Mouse (Mus musculus): Measurements from ENCODE around the gene Eepd1. TPM values are rescaled to one million over a fixed set of nuclear protein-coding genes. Genes with fewer than 3 reads are reported as not detected.

Gene Eepd1
- polyA plus RNA-seq, 1 experiment from 2014 or later, result 26.1 TPM

GRCm38 (mm10) chr9:25450394-25450793 lies 31.0 kb upstream of the Eepd1 start:
- Histone ChIP-seq H3K4me1 (replicated peaks; ENCODE audit: control insufficient read depth, insufficient read depth, low read length) (no peaks in the 10 kb centered on the region), H3K27me3 (replicated peaks; ENCODE audit: control insufficient read depth, insufficient read depth, low read length) (no peaks in the 10 kb centered on the region), H3K36me3 (ENCODE audit: control insufficient read depth, insufficient read depth) (no peaks in the 10 kb centered on the region), H3K4me2 (replicated peaks; ENCODE audit: low read depth) (no peak overlapping the region), H3K9ac (ENCODE audit: low read depth, low read length) (no peak overlapping the region), H3K4me3 (ENCODE audit: low read depth, low read length) (no peak overlapping the region), H3K27ac (ENCODE audit: low read depth, low read length) (no peak overlapping the region), H3K9me3 (ENCODE audit: control insufficient read depth) (no peaks in the 10 kb centered on the region)
- TF ChIP-seq CTCF (IDR thresholded peaks at IDR 0.05; ENCODE audit: low read depth), result peak; percentile 24
- ATAC-seq, result no peak
- 64% methylated on average over 4 of the region's 4 CpGs for WGBS

GRCm38 (mm10) chr9:25455027-25455426 lies 26.3 kb upstream of the Eepd1 start:
- H3K9me3 ChIP-seq (ENCODE audit: control insufficient read depth), result no peaks in the 10 kb centered on the region
- TF ChIP-seq CTCF (IDR thresholded peaks at IDR 0.05; ENCODE audit: low read depth), result no peak
- H3K4me2 ChIP-seq (replicated peaks; ENCODE audit: low read depth), result no peak overlapping the region
- no peaks in the 10 kb centered on the region for H3K4me1 ChIP-seq (replicated peaks; ENCODE audit: control insufficient read depth, insufficient read depth, low read length)
- H3K27me3 ChIP-seq (replicated peaks; ENCODE audit: control insufficient read depth, insufficient read depth, low read length), result no peaks in the 10 kb centered on the region
- no peak overlapping the region for H3K9ac ChIP-seq (ENCODE audit: low read depth, low read length)
- no peak for ATAC-seq
- H3K36me3 ChIP-seq (ENCODE audit: control insufficient read depth, insufficient read depth), result no peaks in the 10 kb centered on the region
- 79% methylated on average over 2 of the region's 2 CpGs for WGBS
- H3K4me3 ChIP-seq (ENCODE audit: low read depth, low read length), result no peak overlapping the region
- no peak overlapping the region for H3K27ac ChIP-seq (ENCODE audit: low read depth, low read length)

GRCm38 (mm10) chr9:25460835-25461555 lies 20.4 kb upstream of the Eepd1 start:
- H3K27me3 ChIP-seq (replicated peaks; ENCODE audit: control insufficient read depth, insufficient read depth, low read length), result no peaks in the 10 kb centered on the region
- H3K4me3 ChIP-seq (ENCODE audit: low read depth, low read length), result no peak overlapping the region
- no peaks in the 10 kb centered on the region for H3K36me3 ChIP-seq (ENCODE audit: control insufficient read depth, insufficient read depth)
- H3K9me3 ChIP-seq (ENCODE audit: control insufficient read depth), result no peaks in the 10 kb centered on the region
- 57% methylated on average over 10 of the region's 10 CpGs for WGBS
- H3K27ac ChIP-seq (ENCODE audit: low read depth, low read length), result no peak overlapping the region
- no peak overlapping the region for H3K4me2 ChIP-seq (replicated peaks; ENCODE audit: low read depth)
- TF ChIP-seq CTCF (IDR thresholded peaks at IDR 0.05; ENCODE audit: low read depth), result no peak
- no peak overlapping the region for H3K9ac ChIP-seq (ENCODE audit: low read depth, low read length)
- no peaks in the 10 kb centered on the region for H3K4me1 ChIP-seq (replicated peaks; ENCODE audit: control insufficient read depth, insufficient read depth, low read length)
- ATAC-seq, result peak; percentile 95

- 87% methylated on average over 1 of the region's 1 CpGs for WGBS
Observed at GRCm38 (mm10) chr9:25464305-25464704, 17.0 kb upstream of the Eepd1 start.

GRCm38 (mm10) chr9:25479392-25480020 lies 1.8 kb upstream of the Eepd1 start:
- H3K4me1 ChIP-seq (replicated peaks; ENCODE audit: control insufficient read depth, insufficient read depth, low read length), result no peaks in the 10 kb centered on the region
- H3K9me3 ChIP-seq (ENCODE audit: control insufficient read depth), result no peaks in the 10 kb centered on the region
- 90% methylated on average over 7 of the region's 7 CpGs for WGBS
- H3K4me2 ChIP-seq (replicated peaks; ENCODE audit: low read depth), result no peak overlapping the region
- ATAC-seq, result no peak
- no peaks in the 10 kb centered on the region for H3K27me3 ChIP-seq (replicated peaks; ENCODE audit: control insufficient read depth, insufficient read depth, low read length)
- no peaks in the 10 kb centered on the region for H3K36me3 ChIP-seq (ENCODE audit: control insufficient read depth, insufficient read depth)
- H3K27ac ChIP-seq (ENCODE audit: low read depth, low read length), result no peak overlapping the region
- TF ChIP-seq CTCF (IDR thresholded peaks at IDR 0.05; ENCODE audit: low read depth), result no peak
- no peak overlapping the region for H3K4me3 ChIP-seq (ENCODE audit: low read depth, low read length)
- H3K9ac ChIP-seq (ENCODE audit: low read depth, low read length), result no peak overlapping the region

More at GRCm38 (mm10) chr9:25464305-25464704, 17.0 kb upstream of the Eepd1 start:
- H3K27me3 ChIP-seq (replicated peaks; ENCODE audit: control insufficient read depth, insufficient read depth, low read length), result no peaks in the 10 kb centered on the region
- no peaks in the 10 kb centered on the region for H3K36me3 ChIP-seq (ENCODE audit: control insufficient read depth, insufficient read depth)
- H3K9ac ChIP-seq (ENCODE audit: low read depth, low read length), result no peak overlapping the region
- H3K4me3 ChIP-seq (ENCODE audit: low read depth, low read length), result no peak overlapping the region
- H3K4me2 ChIP-seq (replicated peaks; ENCODE audit: low read depth), result no peak overlapping the region
- 0 out of 2 replicates have a peak, but pooled peaks cover 3% of the 10 kb centered on the region for H3K9me3 ChIP-seq (ENCODE audit: control insufficient read depth)
- H3K27ac ChIP-seq (ENCODE audit: low read depth, low read length), result no peak overlapping the region
- no peak for TF ChIP-seq CTCF (IDR thresholded peaks at IDR 0.05; ENCODE audit: low read depth)
- ATAC-seq, result no peak
- H3K4me1 ChIP-seq (replicated peaks; ENCODE audit: control insufficient read depth, insufficient read depth, low read length), result no peaks in the 10 kb centered on the region

GRCm38 (mm10) chr9:25480676-25481075 lies 671 bp upstream of the Eepd1 start:
- no peak for ATAC-seq
- Histone ChIP-seq H3K9ac (ENCODE audit: low read depth, low read length) (no peak overlapping the region), H3K9me3 (ENCODE audit: control insufficient read depth) (no peaks in the 10 kb centered on the region), H3K27ac (ENCODE audit: low read depth, low read length) (no peak overlapping the region), H3K36me3 (ENCODE audit: control insufficient read depth, insufficient read depth) (no peaks in the 10 kb centered on the region), H3K4me1 (replicated peaks; ENCODE audit: control insufficient read depth, insufficient read depth, low read length) (no peaks in the 10 kb centered on the region), H3K4me3 (ENCODE audit: low read depth, low read length) (no peak overlapping the region), H3K4me2 (replicated peaks; ENCODE audit: low read depth) (no peak overlapping the region), H3K27me3 (replicated peaks; ENCODE audit: control insufficient read depth, insufficient read depth, low read length) (no peaks in the 10 kb centered on the region)
- no peak for TF ChIP-seq CTCF (IDR thresholded peaks at IDR 0.05; ENCODE audit: low read depth)
- 84% methylated on average over 2 of the region's 2 CpGs for WGBS

Data from intestine, postnatal 0 days (tissue).